In the genomic region with DNA sequence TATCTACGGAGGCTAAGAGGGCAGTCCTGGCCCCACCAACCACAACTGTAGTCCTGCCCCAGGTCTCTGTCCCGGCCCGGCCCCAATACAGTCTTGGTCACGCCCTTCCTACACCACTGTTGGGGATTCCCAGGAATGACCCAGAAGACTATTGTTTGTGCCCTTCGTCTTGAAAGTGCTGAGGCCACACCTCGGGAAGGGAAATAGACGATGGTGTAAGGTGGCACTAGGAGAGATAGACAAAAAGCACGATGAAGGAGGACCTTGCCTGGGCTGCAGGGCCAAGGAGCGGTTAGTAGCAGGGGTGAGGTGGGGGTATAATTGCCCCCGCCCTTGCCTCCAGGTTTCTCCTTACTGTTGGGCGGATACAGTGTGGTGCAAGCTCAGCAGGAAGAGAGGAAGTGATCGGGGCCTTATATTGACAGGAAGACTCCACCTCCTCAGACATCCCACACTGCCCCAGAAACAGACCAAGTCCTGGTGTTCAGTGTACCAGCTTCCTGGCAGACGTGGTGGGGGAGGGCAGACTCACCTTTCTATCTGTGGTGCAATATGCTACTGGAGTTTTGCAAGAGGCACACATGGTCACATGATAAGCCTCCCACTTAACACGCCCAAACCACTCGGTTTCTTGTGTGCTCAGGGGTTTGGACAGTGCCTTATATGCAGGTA, we compare ENCODE assay signal across 9 mouse cellular contexts. TPM values are rescaled to one million over a fixed set of nuclear protein-coding genes. Genes with fewer than 3 reads are reported as not detected.
A peak's percentile ranks its signal among the peaks of the same experiment; 100 is the strongest.
DNase-seq lines count a peak whose midpoint lies in the region; ATAC-seq lines count a peak whose summit lies in the region.
"Had no signal": no experiment of that assay in that cellular context is flagged by ENCODE, and none has a peak within 500 bp of the region (broad histone marks: within the 10 kb centered on the region; RNA-seq: fewer than 3 reads in every experiment).

Gene Gstp3 (minus strand): TSS at position 501 of the 672 bp plus-strand sequence.

- ATAC-seq in inflammation-experienced regulatory T-cells, adult 6 months, result peak; percentile 88

- DNase-seq in urinary bladder, adult 2 months (ENCODE audit: low spot score), result peak; percentile 19
- DNase-seq in urinary bladder, postnatal 4 days (ENCODE audit: low spot score in 2 of 2), result no peak
- DNase-seq in lung, postnatal 4 days, result peak; percentile 55 to 64
- no peak for DNase-seq in right cerebral cortex, postnatal 4 days
- DNase-seq in left cerebral cortex, adult 18-20 months (ENCODE audit: low spot score in 2 of 2), result no peak
- no peak for DNase-seq in ovary, postnatal 36 days (ENCODE audit: low spot score)
- DNase-seq in retina, embryonic 14.5 days (ENCODE audit: low spot score), result no peak
- DNase-seq: kidney, postnatal 14 days had no signal

RNA-seq across cellular contexts. Expression of gene Gstp3, which starts in this region (rescaled TPM):
- polyA plus RNA-seq in urinary bladder, adult 2 months (2012; rRNA removed), result 5.5 and 7.1 TPM in 2 replicates
- polyA plus RNA-seq in inflammation-experienced regulatory T-cells, adult 6 months (2017; shearing (Covaris generic)), result 100 to 1,000 TPM; 178 to 293 (median 197) TPM
- total RNA-seq in left cerebral cortex, adult 18-20 months (2021), result not detected

Comparison
In these comparisons a context has a peak if more than half of its experiments do, and no peak if none do; other contexts are left out.
1. RNA of gene Gstp3 (polyA plus RNA-seq): 178 to 293 TPM in inflammation-experienced regulatory T-cells, adult 6 months; 5.5 to 7.1 TPM in urinary bladder, adult 2 months; every median in the first group is over 10 times any median in the second.
2. DNase-seq: peak in urinary bladder, adult 2 months (single experiment) and lung, postnatal 4 days (2 of 2); none in urinary bladder, postnatal 4 days (0 of 2), right cerebral cortex, postnatal 4 days (single experiment), left cerebral cortex, adult 18-20 months (0 of 2), ovary, postnatal 36 days (single experiment) and retina, embryonic 14.5 days (single experiment).